Mouse (Mus musculus): ENCODE data around the gene Cdc5l. TPM values are rescaled to one million over a fixed set of nuclear protein-coding genes. Genes with fewer than 3 reads are reported as not detected.
"Not testable (repeated sequence)": the region's sequence is repeated elsewhere in the genome, so short reads cannot be mapped to it uniquely, and the experiment has no call there.

Gene Cdc5l
- polyA plus RNA-seq, 1 experiment from 2014 or later: 72.3 TPM

GRCm38 (mm10) chr17:45466701-45467100 is 33.2 kb upstream of the Cdc5l start:
- no peak for ATAC-seq (ENCODE audit: insufficient number of reproducible peaks, insufficient read depth, low FRiP score, low read depth)
- H3K4me1 ChIP-seq (ENCODE audit: control insufficient read depth, insufficient read depth, low read length): no peaks in the 10 kb centered on the region
- H3K4me3 ChIP-seq (ENCODE audit: low read depth, low read length): no peak overlapping the region
- H3K4me2 ChIP-seq (replicated peaks; ENCODE audit: low read depth, low read length): no peak overlapping the region
- H3K27me3 ChIP-seq (ENCODE audit: control insufficient read depth, insufficient read depth, low read length): no peaks in the 10 kb centered on the region
- no peak overlapping the region for H3K9ac ChIP-seq (replicated peaks; ENCODE audit: low read depth, low read length)
- H3K9me3 ChIP-seq (ENCODE audit: control insufficient read depth, low read depth, low read length): no peaks in the 10 kb centered on the region
- 59% methylated on average over 2 of the region's 2 CpGs for WGBS
- H3K27ac ChIP-seq (ENCODE audit: low read length): no peak overlapping the region
- H3K36me3 ChIP-seq (ENCODE audit: control insufficient read depth, insufficient read depth, low read length): no peaks in the 10 kb centered on the region

DNA sequence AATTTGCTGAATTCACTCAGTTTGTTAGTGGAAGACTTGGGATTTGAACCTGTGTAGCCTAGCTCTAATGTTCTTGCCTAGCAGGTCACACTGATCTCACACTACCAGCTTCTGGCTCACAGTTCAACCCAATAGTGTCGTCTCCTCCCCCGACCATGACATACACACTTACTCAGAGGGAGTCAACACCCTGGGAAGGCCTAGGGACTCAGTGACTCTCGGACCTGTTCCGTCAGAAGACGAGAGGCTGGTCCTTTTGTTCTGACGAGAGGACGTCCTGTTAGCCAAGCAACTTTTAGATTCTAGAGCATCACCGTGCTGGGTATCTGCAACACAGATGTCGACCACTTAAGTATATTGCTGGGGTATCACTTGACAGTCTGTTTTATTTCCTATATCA is 30.7 kb upstream of the Cdc5l start:
- Histone ChIP-seq H3K27ac (ENCODE audit: low read length) (no peak overlapping the region), H3K4me1 (ENCODE audit: control insufficient read depth, insufficient read depth, low read length) (no peaks in the 10 kb centered on the region), H3K4me3 (ENCODE audit: low read depth, low read length) (no peak overlapping the region), H3K36me3 (ENCODE audit: control insufficient read depth, insufficient read depth, low read length) (no peaks in the 10 kb centered on the region), H3K9me3 (ENCODE audit: control insufficient read depth, low read depth, low read length) (no peaks in the 10 kb centered on the region), H3K9ac (replicated peaks; ENCODE audit: low read depth, low read length) (no peak overlapping the region), H3K27me3 (ENCODE audit: control insufficient read depth, insufficient read depth, low read length) (no peaks in the 10 kb centered on the region), H3K4me2 (replicated peaks; ENCODE audit: low read depth, low read length) (no peak overlapping the region)
- no peak for ATAC-seq (ENCODE audit: insufficient number of reproducible peaks, insufficient read depth, low FRiP score, low read depth)
- WGBS: 79% methylated on average over 9 of the region's 9 CpGs

GRCm38 (mm10) chr17:45462506-45462905 is 29.0 kb upstream of the Cdc5l start:
- no peaks in the 10 kb centered on the region for H3K9me3 ChIP-seq (ENCODE audit: control insufficient read depth, low read depth, low read length)
- no peak overlapping the region for H3K4me2 ChIP-seq (replicated peaks; ENCODE audit: low read depth, low read length)
- no peak for ATAC-seq (ENCODE audit: insufficient number of reproducible peaks, insufficient read depth, low FRiP score, low read depth)
- H3K36me3 ChIP-seq (ENCODE audit: control insufficient read depth, insufficient read depth, low read length): no peaks in the 10 kb centered on the region
- no peak overlapping the region for H3K4me3 ChIP-seq (ENCODE audit: low read depth, low read length)
- H3K27me3 ChIP-seq (ENCODE audit: control insufficient read depth, insufficient read depth, low read length): no peaks in the 10 kb centered on the region
- H3K27ac ChIP-seq (ENCODE audit: low read length): no peak overlapping the region
- H3K9ac ChIP-seq (replicated peaks; ENCODE audit: low read depth, low read length): no peak overlapping the region
- no peaks in the 10 kb centered on the region for H3K4me1 ChIP-seq (ENCODE audit: control insufficient read depth, insufficient read depth, low read length)
- 93% methylated on average over 4 of the region's 4 CpGs for WGBS

- no peak overlapping the region for H3K9ac ChIP-seq (replicated peaks; ENCODE audit: low read depth, low read length)
- ATAC-seq (ENCODE audit: insufficient number of reproducible peaks, insufficient read depth, low FRiP score, low read depth): no peak
- H3K36me3 ChIP-seq (ENCODE audit: control insufficient read depth, insufficient read depth, low read length): no peaks in the 10 kb centered on the region
- no peak overlapping the region for H3K4me2 ChIP-seq (replicated peaks; ENCODE audit: low read depth, low read length)
- H3K27me3 ChIP-seq (ENCODE audit: control insufficient read depth, insufficient read depth, low read length): no peaks in the 10 kb centered on the region
- no peak overlapping the region for H3K27ac ChIP-seq (ENCODE audit: low read length)
- H3K4me3 ChIP-seq (ENCODE audit: low read depth, low read length): no peak overlapping the region
- no peaks in the 10 kb centered on the region for H3K9me3 ChIP-seq (ENCODE audit: control insufficient read depth, low read depth, low read length)
- no peaks in the 10 kb centered on the region for H3K4me1 ChIP-seq (ENCODE audit: control insufficient read depth, insufficient read depth, low read length)
- WGBS: 87% methylated on average over 7 of the region's 8 CpGs
These were observed 25.5 kb upstream of the Cdc5l start for GRCm38 (mm10) chr17:45459062-45459461.

DNA sequence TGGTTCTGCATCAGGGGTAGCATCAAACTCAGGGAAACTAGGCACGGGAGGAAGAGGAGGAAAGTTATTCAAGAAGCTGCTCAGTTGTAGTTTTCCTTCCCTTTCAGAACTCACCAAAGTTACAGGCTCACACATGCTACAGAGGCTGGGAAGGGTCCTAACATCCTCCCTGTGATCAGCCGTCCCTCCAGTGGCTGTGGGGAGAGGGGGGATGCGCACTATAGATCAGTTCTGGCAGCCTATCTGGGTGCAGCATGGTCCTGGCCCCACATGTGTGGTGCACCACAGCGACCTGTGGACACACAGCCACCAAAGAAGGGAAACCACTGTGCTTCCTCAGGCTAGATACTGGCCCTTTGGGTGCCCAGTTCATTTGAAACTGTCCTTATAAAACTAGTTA is 25.0 kb upstream of the Cdc5l start:
- H3K4me2 ChIP-seq (replicated peaks; ENCODE audit: low read depth, low read length): no peak overlapping the region
- ATAC-seq (ENCODE audit: insufficient number of reproducible peaks, insufficient read depth, low FRiP score, low read depth): no peak
- H3K4me3 ChIP-seq (ENCODE audit: low read depth, low read length): no peak overlapping the region
- 76% methylated on average over 4 of the region's 4 CpGs for whole genome bisulfite sequencing
- H3K27ac ChIP-seq (ENCODE audit: low read length): no peak overlapping the region
- H3K9ac ChIP-seq (replicated peaks; ENCODE audit: low read depth, low read length): no peak overlapping the region
- H3K27me3 ChIP-seq (ENCODE audit: control insufficient read depth, insufficient read depth, low read length): no peaks in the 10 kb centered on the region
- no peaks in the 10 kb centered on the region for H3K36me3 ChIP-seq (ENCODE audit: control insufficient read depth, insufficient read depth, low read length)
- no peaks in the 10 kb centered on the region for H3K4me1 ChIP-seq (ENCODE audit: control insufficient read depth, insufficient read depth, low read length)
- no peaks in the 10 kb centered on the region for H3K9me3 ChIP-seq (ENCODE audit: control insufficient read depth, low read depth, low read length)

GRCm38 (mm10) chr17:45457487-45457886 is 23.9 kb upstream of the Cdc5l start:
- no peak overlapping the region for H3K4me3 ChIP-seq (ENCODE audit: low read depth, low read length)
- no peak overlapping the region for H3K9ac ChIP-seq (replicated peaks; ENCODE audit: low read depth, low read length)
- no peaks in the 10 kb centered on the region for H3K27me3 ChIP-seq (ENCODE audit: control insufficient read depth, insufficient read depth, low read length)
- no peak for ATAC-seq (ENCODE audit: insufficient number of reproducible peaks, insufficient read depth, low FRiP score, low read depth)
- no peak overlapping the region for H3K4me2 ChIP-seq (replicated peaks; ENCODE audit: low read depth, low read length)
- no peak overlapping the region for H3K27ac ChIP-seq (ENCODE audit: low read length)
- H3K36me3 ChIP-seq (ENCODE audit: control insufficient read depth, insufficient read depth, low read length): no peaks in the 10 kb centered on the region
- H3K4me1 ChIP-seq (ENCODE audit: control insufficient read depth, insufficient read depth, low read length): no peaks in the 10 kb centered on the region
- H3K9me3 ChIP-seq (ENCODE audit: control insufficient read depth, low read depth, low read length): no peaks in the 10 kb centered on the region
- 85% methylated on average over 5 of the region's 5 CpGs for WGBS

GRCm38 (mm10) chr17:45456260-45457152 is 23.0 kb upstream of the Cdc5l start:
- Histone ChIP-seq H3K4me1 (ENCODE audit: control insufficient read depth, insufficient read depth, low read length) (no peaks in the 10 kb centered on the region), H3K4me3 (ENCODE audit: low read depth, low read length) (no peak overlapping the region), H3K36me3 (ENCODE audit: control insufficient read depth, insufficient read depth, low read length) (no peaks in the 10 kb centered on the region), H3K9ac (replicated peaks; ENCODE audit: low read depth, low read length) (no peak overlapping the region), H3K27ac (ENCODE audit: low read length) (no peak overlapping the region), H3K27me3 (ENCODE audit: control insufficient read depth, insufficient read depth, low read length) (no peaks in the 10 kb centered on the region), H3K9me3 (ENCODE audit: control insufficient read depth, low read depth, low read length) (no peaks in the 10 kb centered on the region), H3K4me2 (replicated peaks; ENCODE audit: low read depth, low read length) (no peak overlapping the region)
- no peak for ATAC-seq (ENCODE audit: insufficient number of reproducible peaks, insufficient read depth, low FRiP score, low read depth)
- WGBS: 63% methylated on average over 13 of the region's 13 CpGs

DNA sequence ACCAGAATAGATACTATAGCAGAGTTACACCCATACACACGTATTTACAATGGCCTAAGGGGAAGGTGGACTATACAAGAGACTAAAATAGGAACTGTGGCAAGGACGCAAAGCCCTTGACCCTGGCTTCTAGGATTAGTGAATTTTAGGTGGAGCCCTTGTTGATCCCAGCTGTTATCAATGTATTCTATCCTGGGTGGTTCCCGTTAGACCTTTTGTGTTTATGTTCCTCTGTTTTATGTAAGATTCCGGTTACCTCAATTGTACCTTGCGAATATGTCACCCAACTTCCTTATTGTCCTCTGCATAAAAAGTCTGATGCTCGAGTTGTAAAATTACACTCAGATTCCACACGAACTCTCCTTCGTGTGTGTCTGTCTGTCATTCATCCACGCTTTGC is 22.2 kb upstream of the Cdc5l start:
- not testable (repeated sequence) for H3K9ac ChIP-seq (replicated peaks; ENCODE audit: low read depth, low read length); H3K27me3 ChIP-seq (ENCODE audit: control insufficient read depth, insufficient read depth, low read length); H3K27ac ChIP-seq (ENCODE audit: low read length); H3K4me1 ChIP-seq (ENCODE audit: control insufficient read depth, insufficient read depth, low read length); H3K4me3 ChIP-seq (ENCODE audit: low read depth, low read length); H3K4me2 ChIP-seq (replicated peaks; ENCODE audit: low read depth, low read length); H3K9me3 ChIP-seq (ENCODE audit: control insufficient read depth, low read depth, low read length); ATAC-seq (ENCODE audit: insufficient number of reproducible peaks, insufficient read depth, low FRiP score, low read depth); H3K36me3 ChIP-seq (ENCODE audit: control insufficient read depth, insufficient read depth, low read length)
- WGBS: 87% methylated on average over 8 of the region's 9 CpGs

- Histone ChIP-seq H3K4me3 (ENCODE audit: low read depth, low read length) (no peak overlapping the region), H3K4me2 (replicated peaks; ENCODE audit: low read depth, low read length) (no peak overlapping the region), H3K4me1 (ENCODE audit: control insufficient read depth, insufficient read depth, low read length) (no peaks in the 10 kb centered on the region), H3K36me3 (ENCODE audit: control insufficient read depth, insufficient read depth, low read length) (no peaks in the 10 kb centered on the region), H3K27ac (ENCODE audit: low read length) (no peak overlapping the region), H3K27me3 (ENCODE audit: control insufficient read depth, insufficient read depth, low read length) (no peaks in the 10 kb centered on the region), H3K9me3 (ENCODE audit: control insufficient read depth, low read depth, low read length) (no peaks in the 10 kb centered on the region), H3K9ac (replicated peaks; ENCODE audit: low read depth, low read length) (no peak overlapping the region)
- no peak for ATAC-seq (ENCODE audit: insufficient number of reproducible peaks, insufficient read depth, low FRiP score, low read depth)
- 91% methylated on average over 2 of the region's 2 CpGs for WGBS
These were observed 21.3 kb upstream of the Cdc5l start for GRCm38 (mm10) chr17:45454794-45455193.
